Mouse (Mus musculus): ENCODE results near the gene Dpp7.

Dpp7 gene

GRCm38 (mm10) chr2:25310969-25311368 lies 45.2 kb downstream of the Dpp7 start:
- no peak for DNase-seq (ENCODE audit: low read depth)

GRCm38 (mm10) chr2:25310180-25310579 lies 46.0 kb downstream of the Dpp7 start:
- DNase-seq (ENCODE audit: low read depth): no peak

GRCm38 (mm10) chr2:25305587-25306359 lies 50.4 kb downstream of the Dpp7 start:
- no peak for DNase-seq (ENCODE audit: low read depth)

GRCm38 (mm10) chr2:25304657-25305541 lies 51.3 kb downstream of the Dpp7 start:
- DNase-seq (ENCODE audit: low read depth): peak; percentile 60

- DNase-seq (ENCODE audit: low read depth): no peak
These were observed 52.1 kb downstream of the Dpp7 start for GRCm38 (mm10) chr2:25303931-25304656.

- DNase-seq (ENCODE audit: low read depth): no peak
These were observed 52.7 kb downstream of the Dpp7 start for GRCm38 (mm10) chr2:25303452-25303851.
